Mouse (Mus musculus) layer of hippocampus, adult 18-20 months (tissue): ENCODE data around the gene Olfr71. TPM values are rescaled to one million over a fixed set of nuclear protein-coding genes. Genes with fewer than 3 reads are reported as not detected.

Experiments used
- DNase-seq, 2 experiments: peaks; one replicate each; pipeline ENCODE4 v3.0.0; 2022; ENCODE audit warnings: low spot score in 2 of 2
- total RNA-seq, 2 experiments: library from RNA; stranded (reverse); gene quantifications; 2 replicates each; pipeline ENCODE4 v1.2.3; 2021

Olfr71 gene
- total RNA-seq, 2 experiments from 2014 or later, result not detected

DNA sequence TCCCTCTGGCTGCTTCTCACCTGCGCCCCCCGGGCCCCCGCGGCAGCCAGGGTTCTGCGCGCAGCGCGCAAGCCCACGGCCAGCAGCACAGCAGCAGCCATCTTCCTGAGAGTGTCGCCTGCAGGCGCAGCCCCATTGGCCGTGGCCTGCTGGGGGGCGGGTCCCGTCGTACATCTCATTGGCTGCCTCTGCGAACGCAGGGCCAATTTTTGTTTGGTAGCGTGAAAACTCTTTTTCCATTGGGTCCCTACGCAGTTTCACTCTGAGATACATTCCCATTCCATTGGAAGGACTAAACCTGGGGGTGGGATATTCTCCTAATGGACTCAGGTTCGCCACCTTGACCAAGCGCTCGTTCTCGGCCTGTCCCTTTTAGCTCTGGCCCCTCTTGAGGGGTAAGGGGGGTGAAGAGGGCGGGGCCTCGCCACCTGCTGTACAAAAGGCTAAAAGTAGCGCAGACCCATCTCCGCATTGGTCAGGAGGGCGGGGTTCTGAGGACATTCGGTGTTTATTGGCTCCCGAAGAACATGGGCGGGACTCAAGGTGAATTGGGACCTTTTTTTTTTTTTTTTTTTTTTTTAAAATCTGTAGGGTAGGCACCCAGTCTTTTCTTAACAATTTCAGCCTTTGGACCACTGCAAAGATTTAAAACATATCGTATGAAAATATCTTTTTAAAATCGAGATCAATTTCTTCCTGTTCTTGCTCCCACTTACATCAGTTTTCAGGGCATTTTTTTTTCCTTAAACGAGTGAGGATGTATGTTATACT lies 53.5 kb downstream of the Olfr71 start, which contains the start of gene Hint2:
Gene Hint2, minus strand, starts transcription at position 128 of the 771 bp plus-strand sequence.
- peak; percentile 94 to 97 for DNase-seq

DNA sequence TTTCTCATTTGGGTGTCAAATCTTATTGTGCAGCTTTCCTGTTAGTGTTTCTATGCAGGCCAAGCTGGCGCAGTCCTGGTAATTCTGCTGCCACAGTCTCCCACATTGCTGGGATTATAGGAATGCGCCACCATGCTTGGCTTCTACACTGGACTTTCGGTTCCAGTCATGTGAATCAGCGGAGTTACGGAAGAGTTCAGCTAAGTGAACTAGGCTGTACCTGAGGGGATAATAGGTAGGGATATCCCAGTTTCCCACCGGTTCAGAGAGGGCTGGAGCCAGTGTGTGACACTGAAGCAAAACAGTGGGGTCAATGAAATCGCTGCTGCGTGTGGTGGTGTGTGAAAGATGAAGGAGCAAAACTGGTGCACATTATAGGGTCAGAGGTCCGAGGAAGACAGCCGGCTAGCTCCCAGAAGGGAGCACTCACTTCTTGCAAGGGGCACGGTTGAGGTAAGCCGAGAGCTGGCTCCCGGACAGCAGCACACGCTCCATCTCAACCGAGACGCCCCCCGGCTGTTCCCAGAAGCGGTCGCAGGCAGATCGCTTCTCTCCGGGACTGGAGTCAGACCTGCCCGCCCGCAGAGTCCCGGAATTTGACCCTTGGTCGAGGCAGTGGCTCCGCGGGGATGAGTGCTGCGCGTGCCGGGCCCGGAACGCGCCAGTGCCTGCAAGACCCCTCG lies 54.3 kb downstream of the Olfr71 start:
- DNase-seq, result peak in 1 of 2 experiments; percentile 31

Other genes with a start within 250 kb of the Olfr71 start
- gene Sit1, start 226.5 kb downstream of the Olfr71 start, total RNA-seq, result not detected
- 10 to 100 TPM; 27.7 to 29.3 TPM for gene Ccdc107, start 217.4 kb downstream of the Olfr71 start, total RNA-seq
- gene Arhgef39, start 210.6 kb downstream of the Olfr71 start, total RNA-seq, result not detected
- gene Car9, start 203.3 kb downstream of the Olfr71 start, total RNA-seq, result not detected
- gene Tpm2, start 186.5 kb downstream of the Olfr71 start, total RNA-seq, result 1 to 10 TPM; 4.2 to 4.8 TPM
- gene Creb3, start 147.9 kb downstream of the Olfr71 start, total RNA-seq, result 10 to 100 TPM; 67.4 to 74.5 TPM
- gene Tln1, start 147.6 kb downstream of the Olfr71 start, total RNA-seq, result 10 to 100 TPM; 35.8 to 42.1 TPM
- 10 to 100 TPM; 43.6 to 48.0 TPM for gene Rgp1, start 131.5 kb downstream of the Olfr71 start, total RNA-seq
- gene Gba2, start 131.4 kb downstream of the Olfr71 start, total RNA-seq, result 10 to 100 TPM; 58.8 to 65.2 TPM
- not detected for gene Msmp, start 125.8 kb downstream of the Olfr71 start, total RNA-seq
- gene Npr2, start 78.3 kb downstream of the Olfr71 start, total RNA-seq, result 10 to 100 TPM; 47.2 to 52.7 TPM
- gene Spag8, start 56.7 kb downstream of the Olfr71 start, total RNA-seq, result 1 to 10 TPM; 1.4 to 2.3 TPM
- 10 to 100 TPM; 31.3 to 36.7 TPM for gene Hint2, start 53.8 kb downstream of the Olfr71 start, total RNA-seq
- 10 to 100 TPM; 68.2 to 72.1 TPM for gene Tmem8b, start 41.3 kb downstream of the Olfr71 start, total RNA-seq
- 1 to 10 TPM; 1.5 to 1.8 TPM for gene Fam221b, start 41.1 kb downstream of the Olfr71 start, total RNA-seq
- not detected for gene Olfr70, start 9.4 kb downstream of the Olfr71 start, total RNA-seq
- 1 to 10 TPM in 1 of 2 experiments, under 1 TPM in 1; 0.79 to 1.6 TPM for gene Hrct1, start 16.9 kb upstream of the Olfr71 start, total RNA-seq
- gene Spaar, start 19.8 kb upstream of the Olfr71 start, total RNA-seq, result 1 to 10 TPM in 1 of 2 experiments, under 1 TPM in 1; 0.58 to 1.3 TPM
- gene Olfr159, start 60.8 kb upstream of the Olfr71 start, total RNA-seq, result not detected
- gene Olfr156, start 113.6 kb upstream of the Olfr71 start, total RNA-seq, result not detected
- not detected for gene Olfr157, start 129.9 kb upstream of the Olfr71 start, total RNA-seq
- not detected for gene Olfr155, start 141.3 kb upstream of the Olfr71 start, total RNA-seq
- 1 to 10 TPM; 6.0 to 6.2 TPM for gene Reck, start 165.3 kb upstream of the Olfr71 start, total RNA-seq
- gene Glipr2, start 247.1 kb upstream of the Olfr71 start, total RNA-seq, result 1 to 10 TPM; 3.3 to 4.0 TPM